Mouse (Mus musculus) right cerebral cortex, postnatal 4 days (tissue): Measurements from ENCODE around the gene Icam2.
"Not testable (repeated sequence)": the region's sequence is repeated elsewhere in the genome, so short reads cannot be mapped to it uniquely, and the experiment has no call there.

Experiments used
- DNase-seq: peaks from one replicate; pipeline ENCODE4 v3.0.0-alpha.2; 2022

The Icam2 gene

DNA sequence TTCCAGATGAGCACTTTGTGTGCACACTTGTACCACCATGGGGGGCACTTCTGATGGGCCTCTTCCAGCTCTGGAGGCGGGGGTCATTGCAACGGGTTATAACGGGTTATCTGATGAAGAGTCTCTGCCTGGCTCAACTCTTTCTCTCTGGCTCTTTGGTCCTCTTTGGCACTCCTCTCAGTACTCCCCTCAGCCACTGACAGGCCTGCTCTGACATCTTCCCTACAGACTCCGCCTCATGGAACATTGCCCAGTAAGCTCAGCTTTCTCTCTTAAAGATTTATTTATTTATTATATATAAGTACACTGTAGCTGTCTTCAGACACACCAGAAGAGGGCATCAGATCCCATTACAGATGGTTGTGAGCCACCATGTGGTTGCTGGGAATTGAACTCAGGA lies 48.6 kb downstream of the Icam2 start:
- not testable (repeated sequence) for DNase-seq

GRCm38 (mm10) chr11:106338870-106339269 lies 49.0 kb downstream of the Icam2 start:
- DNase-seq: no peak

DNA sequence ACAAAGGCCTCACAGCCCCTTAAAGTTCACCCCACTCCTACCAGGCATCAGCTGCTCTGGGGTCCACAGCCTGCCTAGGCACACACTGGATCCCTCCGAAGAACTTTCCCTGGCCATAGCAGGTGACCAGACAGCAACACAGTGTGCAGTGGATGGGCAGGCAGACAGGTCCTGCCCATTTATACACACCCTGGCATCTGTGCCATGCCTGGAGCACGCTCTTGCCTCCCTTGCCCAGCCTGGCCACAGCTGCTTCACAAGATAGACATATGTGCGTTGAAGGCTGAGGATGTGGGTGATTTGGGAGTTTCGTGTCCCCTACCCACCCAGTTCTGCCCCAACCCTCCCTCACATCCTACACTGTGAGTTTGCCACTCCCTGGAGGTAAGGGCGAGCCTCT lies 49.8 kb downstream of the Icam2 start:
- no peak for DNase-seq

GRCm38 (mm10) chr11:106334066-106334465 lies 53.8 kb downstream of the Icam2 start:
- no peak for DNase-seq

- no peak for DNase-seq
These were observed 55.4 kb downstream of the Icam2 start for GRCm38 (mm10) chr11:106332458-106332857.

- peak; percentile 21 for DNase-seq
These were observed 58.2 kb downstream of the Icam2 start for GRCm38 (mm10) chr11:106329682-106330081.

DNA sequence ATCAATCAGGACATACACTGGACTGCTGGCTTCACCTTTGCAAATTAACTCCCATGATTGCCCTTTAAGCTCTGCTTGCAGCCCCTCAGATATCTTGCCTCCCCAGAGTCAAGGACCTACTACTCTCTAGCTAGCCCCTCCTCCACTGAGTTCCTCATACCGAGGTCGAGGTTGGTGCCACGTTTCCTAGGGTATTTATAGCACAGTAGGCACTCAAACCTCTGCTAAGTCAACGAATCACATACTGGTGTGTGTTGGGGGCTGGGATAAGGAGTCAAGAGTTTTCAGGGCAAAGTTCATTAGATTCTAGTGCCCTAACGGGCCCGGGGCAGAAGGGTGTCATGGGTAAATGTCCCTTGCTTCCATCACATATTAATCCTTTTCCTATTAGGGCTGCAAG lies 58.7 kb downstream of the Icam2 start:
- no peak for DNase-seq

GRCm38 (mm10) chr11:106328521-106328920 lies 59.4 kb downstream of the Icam2 start:
- DNase-seq: no peak
